Mouse (Mus musculus): Measurements from ENCODE around the gene Ramp1. TPM values are rescaled to one million over a fixed set of nuclear protein-coding genes. Genes with fewer than 3 reads are reported as not detected.

The Ramp1 gene
- polyA plus RNA-seq, 1 experiment from 2014 or later = 4.0 TPM

- no peaks in the 10 kb centered on the region for H3K4me1 ChIP-seq (replicated peaks; ENCODE audit: control insufficient read depth, insufficient read depth, low read length)
- no peak overlapping the region for H3K4me3 ChIP-seq (ENCODE audit: low read depth, low read length)
- 80% methylated on average over 6 of the region's 6 CpGs for WGBS
- DNase-seq (ENCODE audit: low spot score) (no peak), ATAC-seq (replicated peaks; ENCODE audit: low FRiP score) (no peak)
- no peak overlapping the region for H3K4me2 ChIP-seq
- no peak overlapping the region for H3K27ac ChIP-seq (ENCODE audit: low read depth, low read length)
- H3K9me3 ChIP-seq (ENCODE audit: control insufficient read depth, low read length) = no peaks in the 10 kb centered on the region
- H3K9ac ChIP-seq (ENCODE audit: low read depth, low read length) = no peak overlapping the region
- 0 out of 2 replicates have a peak, but pooled peaks cover 3% of the 10 kb centered on the region for H3K27me3 ChIP-seq (replicated peaks; ENCODE audit: control insufficient read depth, insufficient read depth, low read length)
- no peaks in the 10 kb centered on the region for H3K36me3 ChIP-seq (ENCODE audit: control insufficient read depth, insufficient read depth, low read length)
Measured at GRCm38 (mm10) chr1:91205651-91206050, 26.0 kb downstream of the Ramp1 start.

- ATAC-seq (replicated peaks; ENCODE audit: low FRiP score) = no peak
Measured at GRCm38 (mm10) chr1:91206336-91206735, 26.7 kb downstream of the Ramp1 start.

GRCm38 (mm10) chr1:91206873-91207272 lies 27.3 kb downstream of the Ramp1 start:
- Histone ChIP-seq H3K9ac (ENCODE audit: low read depth, low read length) (no peak overlapping the region), H3K36me3 (ENCODE audit: control insufficient read depth, insufficient read depth, low read length) (no peaks in the 10 kb centered on the region), H3K4me2 (no peak overlapping the region), H3K27ac (ENCODE audit: low read depth, low read length) (no peak overlapping the region), H3K27me3 (replicated peaks; ENCODE audit: control insufficient read depth, insufficient read depth, low read length) (0 out of 2 replicates have a peak, but pooled peaks cover 3% of the 10 kb centered on the region), H3K4me3 (ENCODE audit: low read depth, low read length) (no peak overlapping the region), H3K9me3 (ENCODE audit: control insufficient read depth, low read length) (no peaks in the 10 kb centered on the region), H3K4me1 (replicated peaks; ENCODE audit: control insufficient read depth, insufficient read depth, low read length) (no peaks in the 10 kb centered on the region)
- no peak for DNase-seq (ENCODE audit: low spot score)
- ATAC-seq (replicated peaks; ENCODE audit: low FRiP score) = no peak
- WGBS = 70% methylated on average over 5 of the region's 5 CpGs

More at GRCm38 (mm10) chr1:91206336-91206735, 26.7 kb downstream of the Ramp1 start:
- Histone ChIP-seq H3K4me3 (ENCODE audit: low read depth, low read length) (no peak overlapping the region), H3K27ac (ENCODE audit: low read depth, low read length) (no peak overlapping the region), H3K9ac (ENCODE audit: low read depth, low read length) (no peak overlapping the region), H3K4me2 (no peak overlapping the region), H3K27me3 (replicated peaks; ENCODE audit: control insufficient read depth, insufficient read depth, low read length) (0 out of 2 replicates have a peak, but pooled peaks cover 3% of the 10 kb centered on the region), H3K4me1 (replicated peaks; ENCODE audit: control insufficient read depth, insufficient read depth, low read length) (no peaks in the 10 kb centered on the region), H3K9me3 (ENCODE audit: control insufficient read depth, low read length) (no peaks in the 10 kb centered on the region), H3K36me3 (ENCODE audit: control insufficient read depth, insufficient read depth, low read length) (no peaks in the 10 kb centered on the region)
- no peak for DNase-seq (ENCODE audit: low spot score)
- 78% methylated on average over 8 of the region's 8 CpGs for WGBS

GRCm38 (mm10) chr1:91207334-91208074 lies 27.9 kb downstream of the Ramp1 start:
- no peaks in the 10 kb centered on the region for H3K9me3 ChIP-seq (ENCODE audit: control insufficient read depth, low read length)
- 66% methylated on average over 3 of the region's 3 CpGs for WGBS
- H3K4me3 ChIP-seq (ENCODE audit: low read depth, low read length) = no peak overlapping the region
- H3K36me3 ChIP-seq (ENCODE audit: control insufficient read depth, insufficient read depth, low read length) = no peaks in the 10 kb centered on the region
- no peak overlapping the region for H3K27ac ChIP-seq (ENCODE audit: low read depth, low read length)
- H3K4me1 ChIP-seq (replicated peaks; ENCODE audit: control insufficient read depth, insufficient read depth, low read length) = no peaks in the 10 kb centered on the region
- H3K9ac ChIP-seq (ENCODE audit: low read depth, low read length) = no peak overlapping the region
- ATAC-seq (replicated peaks; ENCODE audit: low FRiP score) (no peak), DNase-seq (ENCODE audit: low spot score) (no peak)
- H3K27me3 ChIP-seq (replicated peaks; ENCODE audit: control insufficient read depth, insufficient read depth, low read length) = 0 out of 2 replicates have a peak, but pooled peaks cover 3% of the 10 kb centered on the region
- no peak overlapping the region for H3K4me2 ChIP-seq

- Histone ChIP-seq H3K9ac (ENCODE audit: low read depth, low read length) (no peak overlapping the region), H3K9me3 (ENCODE audit: control insufficient read depth, low read length) (no peaks in the 10 kb centered on the region), H3K36me3 (ENCODE audit: control insufficient read depth, insufficient read depth, low read length) (no peaks in the 10 kb centered on the region), H3K4me3 (ENCODE audit: low read depth, low read length) (no peak overlapping the region), H3K4me1 (replicated peaks; ENCODE audit: control insufficient read depth, insufficient read depth, low read length) (no peaks in the 10 kb centered on the region), H3K27me3 (replicated peaks; ENCODE audit: control insufficient read depth, insufficient read depth, low read length) (0 out of 2 replicates have a peak, but pooled peaks cover 3% of the 10 kb centered on the region), H3K4me2 (no peak overlapping the region), H3K27ac (ENCODE audit: low read depth, low read length) (no peak overlapping the region)
- WGBS = 85% methylated on average over 6 of the region's 6 CpGs
- ATAC-seq (replicated peaks; ENCODE audit: low FRiP score) (no peak), DNase-seq (ENCODE audit: low spot score) (no peak)
Measured at GRCm38 (mm10) chr1:91209343-91209742, 29.7 kb downstream of the Ramp1 start.

- WGBS = 86% methylated on average over 6 of the region's 6 CpGs
- no peak for DNase-seq (ENCODE audit: low spot score)
Measured at GRCm38 (mm10) chr1:91209785-91210184, 30.2 kb downstream of the Ramp1 start.

GRCm38 (mm10) chr1:91211099-91211498 lies 31.5 kb downstream of the Ramp1 start:
- ATAC-seq (replicated peaks; ENCODE audit: low FRiP score) (no peak), DNase-seq (ENCODE audit: low spot score) (peak; percentile 50)
- Histone ChIP-seq H3K4me1 (replicated peaks; ENCODE audit: control insufficient read depth, insufficient read depth, low read length) (no peaks in the 10 kb centered on the region), H3K9me3 (ENCODE audit: control insufficient read depth, low read length) (no peaks in the 10 kb centered on the region), H3K27me3 (replicated peaks; ENCODE audit: control insufficient read depth, insufficient read depth, low read length) (0 out of 2 replicates have a peak, but pooled peaks cover 3% of the 10 kb centered on the region), H3K4me3 (ENCODE audit: low read depth, low read length) (no peak overlapping the region), H3K36me3 (ENCODE audit: control insufficient read depth, insufficient read depth, low read length) (no peaks in the 10 kb centered on the region), H3K27ac (ENCODE audit: low read depth, low read length) (no peak overlapping the region), H3K4me2 (no peak overlapping the region), H3K9ac (ENCODE audit: low read depth, low read length) (no peak overlapping the region)
- WGBS = 73% methylated on average over 1 of the region's 1 CpGs

More at GRCm38 (mm10) chr1:91209785-91210184, 30.2 kb downstream of the Ramp1 start:
- Histone ChIP-seq H3K4me2 (no peak overlapping the region), H3K27ac (ENCODE audit: low read depth, low read length) (no peak overlapping the region), H3K4me3 (ENCODE audit: low read depth, low read length) (no peak overlapping the region), H3K36me3 (ENCODE audit: control insufficient read depth, insufficient read depth, low read length) (no peaks in the 10 kb centered on the region), H3K4me1 (replicated peaks; ENCODE audit: control insufficient read depth, insufficient read depth, low read length) (no peaks in the 10 kb centered on the region), H3K9me3 (ENCODE audit: control insufficient read depth, low read length) (no peaks in the 10 kb centered on the region), H3K27me3 (replicated peaks; ENCODE audit: control insufficient read depth, insufficient read depth, low read length) (0 out of 2 replicates have a peak, but pooled peaks cover 3% of the 10 kb centered on the region), H3K9ac (ENCODE audit: low read depth, low read length) (no peak overlapping the region)
- no peak for ATAC-seq (replicated peaks; ENCODE audit: low FRiP score)

GRCm38 (mm10) chr1:91211591-91212008 lies 32.0 kb downstream of the Ramp1 start:
- no peak overlapping the region for H3K27ac ChIP-seq (ENCODE audit: low read depth, low read length)
- no peaks in the 10 kb centered on the region for H3K36me3 ChIP-seq (ENCODE audit: control insufficient read depth, insufficient read depth, low read length)
- 76% methylated on average over 7 of the region's 7 CpGs for WGBS
- DNase-seq (ENCODE audit: low spot score) (no peak), ATAC-seq (replicated peaks; ENCODE audit: low FRiP score) (no peak)
- no peak overlapping the region for H3K4me2 ChIP-seq
- no peaks in the 10 kb centered on the region for H3K9me3 ChIP-seq (ENCODE audit: control insufficient read depth, low read length)
- H3K4me1 ChIP-seq (replicated peaks; ENCODE audit: control insufficient read depth, insufficient read depth, low read length) = no peaks in the 10 kb centered on the region
- no peak overlapping the region for H3K9ac ChIP-seq (ENCODE audit: low read depth, low read length)
- H3K4me3 ChIP-seq (ENCODE audit: low read depth, low read length) = no peak overlapping the region
- 0 out of 2 replicates have a peak, but pooled peaks cover 3% of the 10 kb centered on the region for H3K27me3 ChIP-seq (replicated peaks; ENCODE audit: control insufficient read depth, insufficient read depth, low read length)

GRCm38 (mm10) chr1:91215264-91215663 lies 35.6 kb downstream of the Ramp1 start:
- H3K27me3 ChIP-seq (replicated peaks; ENCODE audit: control insufficient read depth, insufficient read depth, low read length) = no peaks in the 10 kb centered on the region
- H3K9me3 ChIP-seq (ENCODE audit: control insufficient read depth, low read length) = no peaks in the 10 kb centered on the region
- no peak overlapping the region for H3K27ac ChIP-seq (ENCODE audit: low read depth, low read length)
- H3K4me2 ChIP-seq = no peak overlapping the region
- no peaks in the 10 kb centered on the region for H3K36me3 ChIP-seq (ENCODE audit: control insufficient read depth, insufficient read depth, low read length)
- 0 out of 2 replicates have a peak, but pooled peaks cover 3% of the 10 kb centered on the region for H3K4me1 ChIP-seq (replicated peaks; ENCODE audit: control insufficient read depth, insufficient read depth, low read length)
- no peak overlapping the region for H3K4me3 ChIP-seq (ENCODE audit: low read depth, low read length)
- H3K9ac ChIP-seq (ENCODE audit: low read depth, low read length) = no peak overlapping the region
- ATAC-seq (replicated peaks; ENCODE audit: low FRiP score) = no peak
- no peak for DNase-seq (ENCODE audit: low spot score)
- WGBS = 89% methylated on average over 1 of the region's 1 CpGs

Measured in liver, embryonic 11.5 days (tissue).